Mouse (Mus musculus): ENCODE results near the gene Tgm2.

DNA sequence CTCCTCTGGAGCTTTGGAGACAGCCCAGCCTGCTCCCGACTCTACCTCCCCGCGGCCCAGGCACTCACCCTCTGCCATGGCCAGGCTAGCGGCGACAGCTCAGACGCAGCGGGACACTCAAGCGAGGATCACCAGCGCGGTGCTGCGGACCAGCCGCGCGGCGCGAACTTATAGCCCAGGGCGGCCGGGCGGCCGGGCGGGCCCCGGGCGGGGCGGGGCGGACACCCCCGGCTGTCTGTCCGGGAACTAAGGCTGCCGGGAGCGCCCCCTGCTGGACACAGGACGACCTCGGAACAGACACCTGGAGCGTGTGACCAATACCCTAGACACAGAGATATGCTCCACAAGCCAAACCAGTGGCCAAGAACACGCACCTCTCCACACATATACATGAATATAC, at the start of gene Tgm2:
- TF ChIP-seq CTCF (IDR thresholded peaks at IDR 0.05; ENCODE audit: control insufficient read depth, insufficient read depth, insufficient replicate concordance, low read depth, low read length) = peak; percentile 68
- peak; percentile 56 for TF ChIP-seq POLR2A (IDR thresholded peaks at IDR 0.05; ENCODE audit: control insufficient read depth, low read depth, low read length)

All from testis, adult 2 months (tissue).